Mouse (Mus musculus): Measurements from ENCODE around the gene Nsmf. TPM values are rescaled to one million over a fixed set of nuclear protein-coding genes. Genes with fewer than 3 reads are reported as not detected.

Gene Nsmf
- polyA plus RNA-seq, 1 experiment from 2014 or later = 223 TPM

DNA sequence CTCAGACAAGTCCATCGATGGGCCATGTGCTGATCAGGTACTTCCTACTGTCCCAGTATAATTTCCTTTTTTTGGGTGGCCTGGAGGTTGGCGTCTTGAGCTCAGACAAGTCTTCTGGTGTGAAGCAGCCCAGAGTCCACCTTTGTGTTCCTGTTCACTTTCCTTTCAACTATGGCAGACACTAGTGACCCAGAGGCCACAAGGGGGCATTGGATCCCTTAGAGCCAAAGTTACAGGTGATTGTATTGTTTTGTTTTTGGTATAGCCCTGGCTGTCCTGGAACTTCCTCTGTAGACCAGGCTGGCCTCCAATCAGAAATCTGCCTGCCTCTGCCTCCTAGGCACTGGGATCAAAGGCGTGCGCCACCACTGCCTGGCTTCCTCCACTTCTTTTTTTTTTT lies 18.2 kb downstream of the Nsmf start:
- H3K9ac ChIP-seq (replicated peaks; ENCODE audit: low read depth, low read length) = no peak overlapping the region
- no peaks in the 10 kb centered on the region for H3K4me1 ChIP-seq (replicated peaks; ENCODE audit: control insufficient read depth, insufficient read depth, low read length)

GRCm38 (mm10) chr2:25075506-25075905 lies 21.4 kb downstream of the Nsmf start:
- Histone ChIP-seq H3K4me1 (replicated peaks; ENCODE audit: control insufficient read depth, insufficient read depth, low read length) (no peaks in the 10 kb centered on the region), H3K4me3 (replicated peaks; ENCODE audit: low read length) (no peak overlapping the region), H3K9me3 (ENCODE audit: control insufficient read depth, low read length) (no peaks in the 10 kb centered on the region), H3K27me3 (replicated peaks; ENCODE audit: control insufficient read depth, insufficient read depth, low read length) (no peaks in the 10 kb centered on the region), H3K27ac (ENCODE audit: low read length) (no peak overlapping the region), H3K4me2 (ENCODE audit: low read length) (no peak overlapping the region), H3K9ac (replicated peaks; ENCODE audit: low read depth, low read length) (no peak overlapping the region), H3K36me3 (ENCODE audit: control insufficient read depth, insufficient read depth) (no peaks in the 10 kb centered on the region)
- no peak for ATAC-seq
- WGBS = 67% methylated on average over 4 of the region's 4 CpGs

More for the DNA sequence above, 18.2 kb downstream of the Nsmf start:
- H3K9me3 ChIP-seq (ENCODE audit: control insufficient read depth, low read length) = no peaks in the 10 kb centered on the region
- WGBS = 92% methylated on average over 4 of the region's 4 CpGs
- H3K36me3 ChIP-seq (ENCODE audit: control insufficient read depth, insufficient read depth) = no peaks in the 10 kb centered on the region
- ATAC-seq = no peak
- H3K4me3 ChIP-seq (replicated peaks; ENCODE audit: low read length) = no peak overlapping the region
- H3K4me2 ChIP-seq (ENCODE audit: low read length) = no peak overlapping the region
- no peak overlapping the region for H3K27ac ChIP-seq (ENCODE audit: low read length)
- H3K27me3 ChIP-seq (replicated peaks; ENCODE audit: control insufficient read depth, insufficient read depth, low read length) = no peaks in the 10 kb centered on the region

DNA sequence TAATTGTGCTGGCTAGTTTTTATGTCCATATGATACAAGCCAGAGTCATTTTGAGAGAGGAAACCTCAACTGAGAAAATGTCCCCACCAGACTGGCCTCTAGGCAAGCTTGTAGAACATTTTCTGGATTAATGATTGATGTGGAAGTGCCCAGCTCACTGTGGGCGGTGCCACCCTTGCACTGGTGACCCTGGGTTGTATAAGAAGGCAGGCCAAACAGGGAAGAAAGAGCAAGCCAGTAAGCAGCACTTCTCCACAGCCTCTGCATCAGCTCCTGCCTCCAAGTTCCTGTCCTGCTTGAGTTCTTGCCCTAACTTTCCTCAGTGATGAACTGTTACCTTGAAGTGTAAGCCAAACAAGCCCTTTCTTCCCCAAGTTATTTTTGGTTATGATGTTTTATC lies 24.8 kb downstream of the Nsmf start:
- 88% methylated on average over 1 of the region's 1 CpGs for WGBS

GRCm38 (mm10) chr2:25080076-25080475 lies 25.9 kb downstream of the Nsmf start, which contains the start of gene Entpd8:
Gene Entpd8, plus strand, starts transcription at chr2:25080304.
- no peaks in the 10 kb centered on the region for H3K4me1 ChIP-seq (replicated peaks; ENCODE audit: control insufficient read depth, insufficient read depth, low read length)
- H3K27ac ChIP-seq (ENCODE audit: low read length) = no peak within 1 kb of the TSS
- H3K27me3 ChIP-seq (replicated peaks; ENCODE audit: control insufficient read depth, insufficient read depth, low read length) = no peaks in the 10 kb centered on the region
- no peak within 1 kb of the TSS for H3K4me2 ChIP-seq (ENCODE audit: low read length)
- no peak for ATAC-seq
- no peaks in the 10 kb centered on the region for H3K9me3 ChIP-seq (ENCODE audit: control insufficient read depth, low read length)
- no peaks in the 10 kb centered on the region for H3K36me3 ChIP-seq (ENCODE audit: control insufficient read depth, insufficient read depth)
- no peak within 1 kb of the TSS for H3K9ac ChIP-seq (replicated peaks; ENCODE audit: low read depth, low read length)
- H3K4me3 ChIP-seq (replicated peaks; ENCODE audit: low read length) = no peak within 1 kb of the TSS
- 69% methylated on average over 5 of the region's 5 CpGs for WGBS

More for the DNA sequence above, 24.8 kb downstream of the Nsmf start:
- no peak overlapping the region for H3K4me2 ChIP-seq (ENCODE audit: low read length)
- ATAC-seq = no peak
- no peak overlapping the region for H3K27ac ChIP-seq (ENCODE audit: low read length)
- H3K4me1 ChIP-seq (replicated peaks; ENCODE audit: control insufficient read depth, insufficient read depth, low read length) = no peaks in the 10 kb centered on the region
- no peak overlapping the region for H3K9ac ChIP-seq (replicated peaks; ENCODE audit: low read depth, low read length)
- H3K36me3 ChIP-seq (ENCODE audit: control insufficient read depth, insufficient read depth) = no peaks in the 10 kb centered on the region
- no peak overlapping the region for H3K4me3 ChIP-seq (replicated peaks; ENCODE audit: low read length)
- no peaks in the 10 kb centered on the region for H3K27me3 ChIP-seq (replicated peaks; ENCODE audit: control insufficient read depth, insufficient read depth, low read length)
- H3K9me3 ChIP-seq (ENCODE audit: control insufficient read depth, low read length) = no peaks in the 10 kb centered on the region

GRCm38 (mm10) chr2:25083697-25084096 lies 29.5 kb downstream of the Nsmf start:
- Histone ChIP-seq H3K9ac (replicated peaks; ENCODE audit: low read depth, low read length) (no peak overlapping the region), H3K27ac (ENCODE audit: low read length) (no peak overlapping the region), H3K9me3 (ENCODE audit: control insufficient read depth, low read length) (no peaks in the 10 kb centered on the region), H3K36me3 (ENCODE audit: control insufficient read depth, insufficient read depth) (no peaks in the 10 kb centered on the region), H3K27me3 (replicated peaks; ENCODE audit: control insufficient read depth, insufficient read depth, low read length) (no peaks in the 10 kb centered on the region), H3K4me2 (ENCODE audit: low read length) (no peak overlapping the region), H3K4me1 (replicated peaks; ENCODE audit: control insufficient read depth, insufficient read depth, low read length) (no peaks in the 10 kb centered on the region), H3K4me3 (replicated peaks; ENCODE audit: low read length) (no peak overlapping the region)
- WGBS = 78% methylated on average over 4 of the region's 4 CpGs
- ATAC-seq = no peak

DNA sequence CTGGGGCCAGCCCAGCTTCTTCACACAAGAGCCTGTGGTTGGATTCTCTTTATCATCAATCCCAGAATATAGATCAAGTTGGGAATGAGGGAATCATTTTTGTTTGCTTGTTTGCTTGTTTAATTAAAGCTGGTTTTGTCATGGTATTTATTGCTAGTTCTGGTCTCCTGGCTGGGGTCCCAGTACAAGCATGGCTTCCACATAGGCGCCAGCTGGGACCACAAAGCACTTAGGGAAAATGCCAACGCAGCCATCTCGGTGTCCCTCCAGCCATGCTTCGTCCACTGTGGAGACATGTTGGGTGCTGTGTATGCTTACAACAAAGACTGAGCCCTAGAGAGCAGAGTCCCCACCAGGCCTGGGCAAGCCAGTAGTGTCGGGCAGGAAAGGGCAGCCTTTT lies 31.4 kb downstream of the Nsmf start:
- Histone ChIP-seq H3K27me3 (replicated peaks; ENCODE audit: control insufficient read depth, insufficient read depth, low read length) (no peaks in the 10 kb centered on the region), H3K4me3 (replicated peaks; ENCODE audit: low read length) (no peak overlapping the region), H3K4me1 (replicated peaks; ENCODE audit: control insufficient read depth, insufficient read depth, low read length) (no peaks in the 10 kb centered on the region), H3K9ac (replicated peaks; ENCODE audit: low read depth, low read length) (no peak overlapping the region), H3K4me2 (ENCODE audit: low read length) (no peak overlapping the region), H3K36me3 (ENCODE audit: control insufficient read depth, insufficient read depth) (no peaks in the 10 kb centered on the region), H3K9me3 (ENCODE audit: control insufficient read depth, low read length) (no peaks in the 10 kb centered on the region), H3K27ac (ENCODE audit: low read length) (no peak overlapping the region)
- WGBS = 75% methylated on average over 5 of the region's 5 CpGs
- ATAC-seq = no peak

- WGBS = 82% methylated on average over 2 of the region's 2 CpGs
- H3K9ac ChIP-seq (replicated peaks; ENCODE audit: low read depth, low read length) = no peak overlapping the region
- H3K4me2 ChIP-seq (ENCODE audit: low read length) = no peak overlapping the region
- no peaks in the 10 kb centered on the region for H3K27me3 ChIP-seq (replicated peaks; ENCODE audit: control insufficient read depth, insufficient read depth, low read length)
- H3K9me3 ChIP-seq (ENCODE audit: control insufficient read depth, low read length) = no peaks in the 10 kb centered on the region
- no peak overlapping the region for H3K4me3 ChIP-seq (replicated peaks; ENCODE audit: low read length)
- no peak overlapping the region for H3K27ac ChIP-seq (ENCODE audit: low read length)
- H3K36me3 ChIP-seq (ENCODE audit: control insufficient read depth, insufficient read depth) = no peaks in the 10 kb centered on the region
- no peaks in the 10 kb centered on the region for H3K4me1 ChIP-seq (replicated peaks; ENCODE audit: control insufficient read depth, insufficient read depth, low read length)
- no peak for ATAC-seq
These were observed 33.7 kb downstream of the Nsmf start for GRCm38 (mm10) chr2:25087842-25088241.

GRCm38 (mm10) chr2:25088636-25089035 lies 34.5 kb downstream of the Nsmf start:
- H3K4me3 ChIP-seq (replicated peaks; ENCODE audit: low read length) = no peak overlapping the region
- no peak overlapping the region for H3K4me2 ChIP-seq (ENCODE audit: low read length)
- no peaks in the 10 kb centered on the region for H3K9me3 ChIP-seq (ENCODE audit: control insufficient read depth, low read length)
- WGBS = 89% methylated on average over 3 of the region's 3 CpGs
- no peak overlapping the region for H3K9ac ChIP-seq (replicated peaks; ENCODE audit: low read depth, low read length)
- no peaks in the 10 kb centered on the region for H3K36me3 ChIP-seq (ENCODE audit: control insufficient read depth, insufficient read depth)
- no peaks in the 10 kb centered on the region for H3K27me3 ChIP-seq (replicated peaks; ENCODE audit: control insufficient read depth, insufficient read depth, low read length)
- no peak overlapping the region for H3K27ac ChIP-seq (ENCODE audit: low read length)
- no peaks in the 10 kb centered on the region for H3K4me1 ChIP-seq (replicated peaks; ENCODE audit: control insufficient read depth, insufficient read depth, low read length)
- ATAC-seq = no peak

GRCm38 (mm10) chr2:25094785-25095108 lies 40.6 kb downstream of the Nsmf start:
- Histone ChIP-seq H3K4me3 (replicated peaks; ENCODE audit: low read length) (no peak overlapping the region), H3K27me3 (replicated peaks; ENCODE audit: control insufficient read depth, insufficient read depth, low read length) (no peaks in the 10 kb centered on the region), H3K9me3 (ENCODE audit: control insufficient read depth, low read length) (no peaks in the 10 kb centered on the region), H3K27ac (ENCODE audit: low read length) (no peak overlapping the region), H3K9ac (replicated peaks; ENCODE audit: low read depth, low read length) (no peak overlapping the region), H3K4me2 (ENCODE audit: low read length) (no peak overlapping the region), H3K4me1 (replicated peaks; ENCODE audit: control insufficient read depth, insufficient read depth, low read length) (peaks cover 7% of the 10 kb centered on the region), H3K36me3 (ENCODE audit: control insufficient read depth, insufficient read depth) (no peaks in the 10 kb centered on the region)
- ATAC-seq = no peak
- 63% methylated on average over 17 of the region's 17 CpGs for WGBS

DNA sequence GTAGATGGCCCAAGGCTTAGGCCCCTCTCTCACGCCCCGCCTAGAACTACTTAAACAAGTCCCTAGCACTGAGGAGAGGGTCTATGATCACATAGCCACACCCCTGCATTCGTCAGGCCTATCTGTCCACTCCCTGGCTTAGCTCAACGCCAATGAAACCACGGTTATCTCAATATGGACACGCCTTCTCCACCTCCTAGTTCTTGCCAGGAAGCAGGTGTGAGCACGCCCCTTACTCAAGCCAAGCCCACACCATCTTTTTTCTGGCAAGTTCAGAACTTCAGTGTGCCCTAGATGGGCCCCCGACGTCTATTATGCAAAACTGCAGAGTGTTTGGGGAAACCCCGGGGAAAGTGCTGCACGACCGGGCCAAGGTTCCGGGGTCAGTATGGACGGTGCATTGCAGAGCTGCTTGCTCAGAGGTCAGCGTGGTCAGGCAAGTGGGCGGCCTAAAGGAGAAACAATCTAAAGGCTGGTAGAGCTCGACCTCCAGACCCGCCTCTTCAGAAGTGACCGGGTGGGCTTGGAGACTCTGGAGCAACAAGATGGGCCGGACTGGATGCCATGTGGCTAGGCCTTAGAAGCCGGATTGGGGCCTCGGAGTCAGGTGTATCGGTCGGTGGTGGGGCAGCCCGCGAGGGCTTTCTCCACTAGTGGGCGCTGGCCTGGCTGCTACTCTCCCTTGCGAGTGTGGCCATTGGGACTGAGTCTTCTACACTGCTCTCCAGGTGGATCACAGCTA lies 41.1 kb downstream of the Nsmf start, which contains the start of gene Noxa1:
Gene Noxa1, minus strand, starts transcription at position 41 of the 742 bp plus-strand sequence.
- ATAC-seq = no peak
- H3K36me3 ChIP-seq (ENCODE audit: control insufficient read depth, insufficient read depth) = no peaks in the 10 kb centered on the region
- no peak within 1 kb of the TSS for H3K27ac ChIP-seq (ENCODE audit: low read length)
- no peak within 1 kb of the TSS for H3K4me3 ChIP-seq (replicated peaks; ENCODE audit: low read length)
- H3K27me3 ChIP-seq (replicated peaks; ENCODE audit: control insufficient read depth, insufficient read depth, low read length) = no peaks in the 10 kb centered on the region
- 55% methylated on average over 28 of the region's 28 CpGs for WGBS
- no peak within 1 kb of the TSS for H3K4me2 ChIP-seq (ENCODE audit: low read length)
- H3K4me1 ChIP-seq (replicated peaks; ENCODE audit: control insufficient read depth, insufficient read depth, low read length) = peaks cover 12% of the 10 kb centered on the region
- H3K9me3 ChIP-seq (ENCODE audit: control insufficient read depth, low read length) = no peaks in the 10 kb centered on the region
- no peak within 1 kb of the TSS for H3K9ac ChIP-seq (replicated peaks; ENCODE audit: low read depth, low read length)
